Comparison of ENCODE assay signal across 8 mouse cellular contexts in genomic region chr19:29102098-29102497, GRCm38 (mm10). TPM values are rescaled to one million over a fixed set of nuclear protein-coding genes. Genes with fewer than 3 reads are reported as not detected.
DNase-seq lines count a peak whose midpoint lies in the region; ATAC-seq and TF ChIP-seq lines count a peak whose summit lies in the region.

No protein-coding gene starts in this region.

- no peaks in the 10 kb centered on the region for H3K9me3 ChIP-seq in heart, embryonic 13.5 days
- no peaks in the 10 kb centered on the region for H3K9me3 ChIP-seq in MEL (replicated peaks; ENCODE audit: insufficient read depth, low read length)
- no peaks in the 10 kb centered on the region for H3K9me3 ChIP-seq in forebrain, embryonic 15.5 days

- 15% methylated on average over 13 of the region's 13 CpGs for WGBS in heart, embryonic 13.5 days
- WGBS in forebrain, embryonic 15.5 days: 16% methylated on average over 13 of the region's 13 CpGs
- 27% methylated on average over 13 of the region's 13 CpGs for WGBS in macrophage (ENCODE audit: missing documents)

- H3K9ac ChIP-seq in heart, embryonic 13.5 days: peak overlapping the region; percentile 85
- peak overlapping the region; percentile 86 for H3K9ac ChIP-seq in MEL (ENCODE audit: control insufficient read depth, low read depth, low read length, poor library complexity, severe bottlenecking)
- H3K9ac ChIP-seq in forebrain, embryonic 15.5 days (replicated peaks): peak overlapping the region; percentile 70

- H3K27me3 ChIP-seq in heart, embryonic 13.5 days (replicated peaks): no peaks in the 10 kb centered on the region; the same call in 1 of the 2 replicates
- no peaks in the 10 kb centered on the region for H3K27me3 ChIP-seq in MEL (ENCODE audit: control insufficient read depth in 1 of 2, insufficient read depth in 2 of 2, low read length in 2 of 2)
- no peaks in the 10 kb centered on the region for H3K27me3 ChIP-seq in forebrain, embryonic 15.5 days

- intact Hi-C loops in heart, postnatal 14 days (cut with DNase I): loop anchor here (5.0 kb wide), 2 partner anchors 35 to 110 kb away; partner anchors contain the start of gene Cdc37l1

- no peak for TF ChIP-seq EP300 in MEL (IDR thresholded peaks at IDR 0.05; ENCODE audit: low read depth in 1 of 2, low read length in 2 of 2)

- TF ChIP-seq CTCF in MEL (IDR thresholded peaks at IDR 0.05 in 2 of 3, conservative IDR thresholded peaks at IDR 0.05 in 1 of 3; ENCODE audit: control insufficient read depth in 1 of 3, insufficient read depth in 1 of 3, low read depth in 2 of 3, low read length in 3 of 3, poor library complexity in 1 of 3, severe bottlenecking in 1 of 3): no peak

- no peak for TF ChIP-seq RAD21 in MEL (IDR thresholded peaks at IDR 0.05; ENCODE audit: low read depth, low read length)

- peak overlapping the region; percentile 81 for H3K4me3 ChIP-seq in heart, embryonic 13.5 days
- H3K4me3 ChIP-seq in MEL (ENCODE audit: control insufficient read depth in 1 of 2, insufficient read depth in 1 of 2, low read depth in 2 of 2, low read length in 2 of 2) (peak overlapping the region; percentile 80 to 86), macrophage (ENCODE audit: inconsistent target) (peak overlapping the region; percentile 56)
- peak overlapping the region; percentile 88 for H3K4me3 ChIP-seq in forebrain, embryonic 15.5 days

- no peaks in the 10 kb centered on the region for H3K36me3 ChIP-seq in heart, embryonic 13.5 days
- H3K36me3 ChIP-seq in MEL (ENCODE audit: control insufficient read depth in 1 of 2, insufficient read depth in 2 of 2, low read length in 2 of 2) (peaks cover 0 to 10% of the 10 kb centered on the region in 2 experiments; a peak in 2 of 4 replicates), macrophage (ENCODE audit: inconsistent target) (no peaks in the 10 kb centered on the region)
- no peaks in the 10 kb centered on the region for H3K36me3 ChIP-seq in forebrain, embryonic 15.5 days

- H3K27ac ChIP-seq in heart, embryonic 13.5 days (replicated peaks): no peak overlapping the region
- H3K27ac ChIP-seq in MEL (ENCODE audit: control insufficient read depth, low read depth, low read length): no peak overlapping the region
- H3K27ac ChIP-seq in forebrain, embryonic 15.5 days (replicated peaks): no peak overlapping the region
- H3K27ac ChIP-seq in macrophage: no peak overlapping the region

- no peak for DNase-seq in heart, postnatal 14 days
- peak; percentile 63 for DNase-seq in MEL (ENCODE audit: low read depth, low spot score)
- no peak for DNase-seq in ovary, postnatal 10 days (ENCODE audit: low spot score)
- DNase-seq in thymus, postnatal 14 days: no peak

- TF ChIP-seq POLR2A in MEL (IDR thresholded peaks at IDR 0.05; ENCODE audit: control insufficient read depth in 1 of 2, insufficient read depth in 1 of 2, low read depth in 1 of 2, low read length in 2 of 2, poor library complexity in 1 of 2): no peak

- H3K4me2 ChIP-seq in heart, embryonic 13.5 days: peak overlapping the region; percentile 73
- peak overlapping the region; percentile 80 for H3K4me2 ChIP-seq in forebrain, embryonic 15.5 days (replicated peaks)

- peaks cover 17% of the 10 kb centered on the region for H3K4me1 ChIP-seq in heart, embryonic 13.5 days
- peaks cover 0 to 9% of the 10 kb centered on the region in 2 experiments; a peak in 2 of 4 replicates for H3K4me1 ChIP-seq in MEL (ENCODE audit: control insufficient read depth in 1 of 2, insufficient read depth in 2 of 2, low read length in 2 of 2)
- H3K4me1 ChIP-seq in forebrain, embryonic 15.5 days: peaks cover 14% of the 10 kb centered on the region

- peaks cover 51% of the 10 kb centered on the region for H3K79me2 ChIP-seq in MEL (ENCODE audit: control insufficient read depth, insufficient read depth, low read length, poor library complexity)
- H3K79me2 ChIP-seq in macrophage (ENCODE audit: inconsistent target): peaks cover 12% of the 10 kb centered on the region; the same call in 1 of the 2 replicates

- ATAC-seq in heart, embryonic 13.5 days (ENCODE audit: extremely low read depth, insufficient number of reproducible peaks, low FRiP score, low TSS enrichment): no peak
- ATAC-seq in forebrain, embryonic 15.5 days (replicated peaks): no peak
- ATAC-seq in erythroid progenitor cell, adult 5-6 weeks (replicated peaks; ENCODE audit: low FRiP score, poor library complexity, severe bottlenecking): no peak

TF ChIP-seq in MEL, 35 proteins besides CTCF, POLR2A, EP300 and RAD21:
- TF ChIP-seq MYB (IDR thresholded peaks at IDR 0.05; ENCODE audit: low read depth, low read length): no peak
- TF ChIP-seq GATA1 (IDR thresholded peaks at IDR 0.05; ENCODE audit: low read depth, low read length): no peak
- no peak for TF ChIP-seq SIN3A (IDR thresholded peaks at IDR 0.05; ENCODE audit: low read length)
- no peak for TF ChIP-seq TCF12 (IDR thresholded peaks at IDR 0.05; ENCODE audit: low read depth, low read length)
- TF ChIP-seq CHD1 (IDR thresholded peaks at IDR 0.05; ENCODE audit: low read depth, low read length): peak; percentile 85; the same call in 1 of the 2 replicates
- no peak for TF ChIP-seq MXI1 (IDR thresholded peaks at IDR 0.05; ENCODE audit: low read depth, low read length)
- TF ChIP-seq RCOR1 (IDR thresholded peaks at IDR 0.05; ENCODE audit: low read depth, low read length): no peak
- TF ChIP-seq MEF2A (IDR thresholded peaks at IDR 0.05; ENCODE audit: extremely low read depth, insufficient replicate concordance, low read depth, low read length, poor library complexity, severe bottlenecking): no peak
- 0 out of 2 replicates have a peak, but pooled peaks have one; percentile 5 for TF ChIP-seq ETS1 (IDR thresholded peaks at IDR 0.05; ENCODE audit: low read depth, low read length)

RNA-seq across cellular contexts. Expression of gene Rcl1, which starts 0.9 kb away (rescaled TPM):
- polyA plus RNA-seq in heart, embryonic 13.5 days (2015; fragmentation: Nextera tagmentation; extraction: Ambion mirVana): 22.0 and 23.5 TPM in 2 replicates
- total RNA-seq in heart, postnatal 14 days (2021): 1 to 10 TPM; 5.6 to 6.8 TPM
- total RNA-seq in MEL (2012; rRNA removed): 75.1 and 86.4 TPM in 2 replicates
- polyA plus RNA-seq in MEL (2012; ENCODE audit: insufficient read depth in 1 of 2, insufficient read length in 2 of 2, low read depth in 1 of 2, low replicate concordance in 2 of 2, missing spikeins in 1 of 2) (100 to 1,000 TPM in 1 of 2 experiments, not detected in 1; 122 TPM), macrophage (2018) (5.0 to 11.9 TPM (median 5.2 TPM) in 3 replicates)
- polyA plus RNA-seq in forebrain, embryonic 15.5 days (2015; fragmentation: Nextera tagmentation; extraction: Ambion mirVana): 36.4 and 37.0 TPM in 2 replicates
- 10 to 100 TPM in 1 of 26 experiments, 1 to 10 TPM in 25; 2.9 to 11.7 (median 5.0) TPM for total RNA-seq in macrophage (2018; cell fraction: chromatin; rRNA removed)
- 10 to 100 TPM in 2 of 26 experiments, 1 to 10 TPM in 24; 4.2 to 11.2 (median 6.0) TPM for total RNA-seq in macrophage (2018; cell fraction: cytosol; rRNA removed)
- total RNA-seq in macrophage (2018; cell fraction: nucleus; rRNA removed): 10 to 100 TPM in 2 of 26 experiments, 1 to 10 TPM in 24; 2.4 to 12.9 (median 4.3) TPM
- 7.6 and 13.8 TPM in 2 replicates for total RNA-seq in erythroid progenitor cell, adult 5-6 weeks (2015; ENCODE audit: low replicate concordance)
- 15.1 and 17.5 TPM in 2 replicates for total RNA-seq in erythroid progenitor cell, adult 5-6 weeks (2017; ENCODE audit: low replicate concordance)

RNA-seq across cellular contexts. Expression of gene Ak3, which starts 54.3 kb away (rescaled TPM):
- polyA plus RNA-seq in heart, embryonic 13.5 days (2015; fragmentation: Nextera tagmentation; extraction: Ambion mirVana): 69.3 and 69.8 TPM in 2 replicates
- total RNA-seq in heart, postnatal 14 days (2021): 10 to 100 TPM; 86.6 to 88.6 TPM
- total RNA-seq in MEL (2012; rRNA removed): 41.0 and 47.3 TPM in 2 replicates
- polyA plus RNA-seq in MEL (2012; ENCODE audit: insufficient read depth in 1 of 2, insufficient read length in 2 of 2, low read depth in 1 of 2, low replicate concordance in 2 of 2, missing spikeins in 1 of 2): 10 to 100 TPM; 50.0 to 86.3 TPM
- polyA plus RNA-seq in forebrain, embryonic 15.5 days (2015; fragmentation: Nextera tagmentation; extraction: Ambion mirVana): 69.6 and 77.5 TPM in 2 replicates
- total RNA-seq in macrophage (2018; cell fraction: chromatin; rRNA removed): 10 to 100 TPM in 12 of 26 experiments, 1 to 10 TPM in 13, under 1 TPM in 1; 0.87 to 21.2 (median 9.4) TPM
- total RNA-seq in macrophage (2018; cell fraction: cytosol; rRNA removed): 10 to 100 TPM; 24.5 to 50.9 (median 33.1) TPM
- total RNA-seq in macrophage (2018; cell fraction: nucleus; rRNA removed): 10 to 100 TPM in 18 of 26 experiments, 1 to 10 TPM in 8; 6.2 to 27.5 (median 12.2) TPM
- 36.0 to 43.1 TPM (median 41.6 TPM) in 3 replicates for polyA plus RNA-seq in macrophage (2018)
- 13.0 and 19.5 TPM in 2 replicates for total RNA-seq in erythroid progenitor cell, adult 5-6 weeks (2015; ENCODE audit: low replicate concordance)
- total RNA-seq in erythroid progenitor cell, adult 5-6 weeks (2017; ENCODE audit: low replicate concordance): 10.4 and 10.8 TPM in 2 replicates
